Mouse (Mus musculus) G1E (cell line): ENCODE results near the gene Cd300e. TPM values are rescaled to one million over a fixed set of nuclear protein-coding genes. Genes with fewer than 3 reads are reported as not detected.
"Not testable (repeated sequence)": the region's sequence is repeated elsewhere in the genome, so short reads cannot be mapped to it uniquely, and the experiment has no call there.

ENCODE experiments used
- ATAC-seq: 2 replicates; pipeline ENCODE4 v1.8.0; 2016; ENCODE audit warnings: mild to moderate bottlenecking; ENCODE audit not compliant: insufficient number of reproducible peaks, poor library complexity, low FRiP score, severe bottlenecking; ENCODE audit errors: extremely low read depth
- DNase-seq: peaks from one replicate; pipeline ENCODE4 v3.0.0; 2012; ENCODE audit warnings: low spot score
- H3K27me3 ChIP-seq: 2 replicates; pipeline ENCODE4 v1.6.1; 2012; ENCODE audit warnings: mild to moderate bottlenecking, low read length, inconsistent platforms; ENCODE audit not compliant: insufficient read depth
- H3K36me3 ChIP-seq: replicated peaks from 2 replicates; pipeline ENCODE3; 2012; ENCODE audit warnings: mild to moderate bottlenecking, inconsistent platforms
- H3K4me1 ChIP-seq: 2 replicates; pipeline ENCODE4 v1.6.1; 2012; ENCODE audit warnings: low read depth, low read length, inconsistent platforms, mixed read lengths; ENCODE audit not compliant: insufficient read depth
- H3K4me3 ChIP-seq: 2 replicates; pipeline ENCODE4 v1.5.1; 2012; ENCODE audit warnings: low read depth, mild to moderate bottlenecking, inconsistent platforms, low read length, moderate library complexity, mixed read lengths
- H3K9me3 ChIP-seq: replicated peaks from 2 replicates; pipeline ENCODE4 v1.6.1; 2012; ENCODE audit warnings: inconsistent platforms
- CTCF ChIP-seq: IDR thresholded peaks from 2 replicates; pipeline ENCODE4 v1.5.1; 2012; ENCODE audit warnings: low read depth, low read length, inconsistent platforms, mixed read lengths
- GATA1 ChIP-seq: IDR thresholded peaks from 2 replicates; pipeline ENCODE4 v1.6.1; 2012; ENCODE audit warnings: borderline replicate concordance, low read length, inconsistent platforms, mixed read lengths
- GATA2 ChIP-seq: IDR thresholded peaks from 2 replicates; pipeline ENCODE4 v1.6.1; 2012; ENCODE audit warnings: low read depth, low read length, inconsistent platforms, borderline replicate concordance
- POLR2AphosphoS5 ChIP-seq: IDR thresholded peaks from 2 replicates; pipeline ENCODE4 v1.6.1; 2012; ENCODE audit warnings: low read depth, low read length, inconsistent platforms; ENCODE audit not compliant: insufficient replicate concordance
- TAL1 ChIP-seq: conservative IDR thresholded peaks from 2 replicates; pipeline ENCODE4 v1.6.1; 2012; ENCODE audit warnings: low read depth, low read length, inconsistent platforms, mixed read lengths
- polyA plus RNA-seq: library from polyadenylated mRNA; stranded (reverse); fragments of >175 nt; gene quantifications from 2 replicates; pipeline ENCODE4 v1.2.3, GENCODE M21; 2012
- total RNA-seq, 2 experiments: library from RNA; stranded (forward) in 1 of 2; stranded (reverse) in 1 of 2; fragments of 200-1000 nt in 1 of 2; fragments of >200 nt in 1 of 2; fragmentation: Nextera tagmentation in 1 of 2; gene quantifications; 2 replicates each; pipeline ENCODE4 v1.2.3; 2014 to 2017

Cd300e gene
- total and polyA plus RNA-seq, 3 experiments: not detected

DNA sequence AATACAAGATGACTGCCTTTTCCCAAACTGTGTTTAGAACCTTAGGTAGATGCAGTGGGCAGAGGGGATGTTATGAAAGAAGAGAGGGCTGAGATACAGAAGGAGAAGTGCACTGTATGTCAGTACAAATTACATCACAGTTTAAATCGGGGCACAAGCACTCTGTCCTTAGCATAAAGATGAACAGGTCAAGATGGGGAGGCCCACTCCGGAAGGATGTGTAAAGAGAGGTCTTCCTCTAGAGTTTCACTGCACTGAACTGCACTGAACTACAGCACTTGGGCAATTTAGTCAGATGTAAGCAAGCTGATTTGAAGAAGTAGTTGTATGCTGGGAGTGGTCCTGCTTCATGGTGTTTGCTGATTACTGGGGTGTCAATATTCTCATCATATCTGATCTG, 2.2 kb downstream of the Cd300e start:
- Histone ChIP-seq H3K27me3 (no peaks in the 10 kb centered on the region), H3K36me3 (no peaks in the 10 kb centered on the region), H3K4me3 (no peak overlapping the region), H3K9me3 (no peaks in the 10 kb centered on the region), H3K4me1 (no peaks in the 10 kb centered on the region)
- no peak for ATAC-seq
- DNase-seq: no peak
- TF ChIP-seq CTCF: no peak
- no peak for TF ChIP-seq POLR2AphosphoS5
- no peak for TF ChIP-seq GATA1
- TF ChIP-seq TAL1: no peak
- TF ChIP-seq GATA2: no peak

DNA sequence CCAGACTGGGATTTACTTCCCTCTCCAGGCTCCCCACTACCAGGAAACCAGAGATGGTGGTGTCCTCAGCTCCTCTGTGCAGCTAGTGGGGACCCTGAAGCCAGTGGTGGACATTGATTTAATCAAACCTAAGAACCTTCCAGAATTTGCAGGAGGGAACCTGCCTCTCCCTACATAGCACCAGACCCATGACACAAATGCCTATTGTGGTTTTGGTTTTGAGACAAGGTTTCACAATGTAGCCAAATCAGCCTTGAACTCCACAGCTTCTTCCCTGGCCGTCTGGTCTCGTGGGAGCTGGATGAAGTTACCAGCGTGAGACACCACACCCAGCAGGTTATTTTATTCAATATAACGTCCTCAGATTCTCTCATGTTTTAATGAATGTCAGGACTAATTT, 3.3 kb downstream of the Cd300e start:
- H3K36me3 ChIP-seq: no peaks in the 10 kb centered on the region
- DNase-seq: no peak
- H3K4me3 ChIP-seq: no peak overlapping the region
- no peak for ATAC-seq
- TF ChIP-seq CTCF (no peak), TAL1 (no peak), GATA2 (no peak), GATA1 (no peak), POLR2AphosphoS5 (no peak)
- H3K27me3 ChIP-seq: no peaks in the 10 kb centered on the region
- H3K4me1 ChIP-seq: no peaks in the 10 kb centered on the region
- peaks cover 5% of the 10 kb centered on the region; the same call in 1 of the 2 replicates for H3K9me3 ChIP-seq

DNA sequence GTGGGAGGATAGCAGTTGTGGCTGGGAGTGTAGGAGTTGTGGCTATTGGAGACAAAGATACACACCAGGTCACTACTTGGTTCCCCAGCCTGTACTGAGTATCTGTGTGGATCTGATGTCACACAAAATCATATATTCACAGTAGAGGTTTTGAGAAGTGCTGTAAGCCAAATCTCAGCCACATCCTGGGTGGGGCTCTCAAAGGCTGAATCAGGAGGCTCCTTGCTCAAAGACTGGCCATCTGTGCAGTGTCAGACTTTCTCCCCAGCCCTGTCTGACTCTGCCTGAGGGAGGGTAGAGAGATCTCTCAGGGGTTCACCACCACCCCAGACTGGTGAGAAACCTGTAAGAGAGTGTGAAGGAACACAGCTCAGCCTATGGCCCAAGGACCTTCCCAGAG, 7.4 kb downstream of the Cd300e start:
- Histone ChIP-seq H3K9me3 (peaks cover 8% of the 10 kb centered on the region; the same call in 1 of the 2 replicates), H3K27me3 (no peaks in the 10 kb centered on the region), H3K4me3 (no peak overlapping the region), H3K36me3 (no peaks in the 10 kb centered on the region), H3K4me1 (no peaks in the 10 kb centered on the region)
- TF ChIP-seq TAL1 (no peak), CTCF (no peak), POLR2AphosphoS5 (no peak), GATA2 (no peak), GATA1 (no peak)
- no peak for DNase-seq
- ATAC-seq: no peak

DNA sequence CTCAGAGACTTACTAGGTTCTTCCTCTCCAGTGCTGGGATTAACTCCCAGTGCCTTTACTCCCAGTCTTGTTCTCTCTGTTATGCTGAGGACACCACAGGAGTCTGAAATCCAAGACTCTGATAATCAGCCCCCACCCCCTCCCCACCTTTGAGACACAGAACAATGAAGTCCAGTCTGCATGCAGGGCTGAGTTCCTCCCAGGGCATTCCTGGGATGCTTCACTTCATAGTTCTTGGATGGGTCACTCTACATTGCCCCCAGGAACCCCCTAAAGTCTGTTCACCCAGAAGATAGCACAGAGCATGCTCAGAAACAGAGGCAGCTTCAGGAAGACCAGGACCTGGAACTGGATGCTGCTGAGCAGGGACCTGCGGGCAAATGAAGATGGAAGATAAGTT, 9.0 kb downstream of the Cd300e start:
- TF ChIP-seq CTCF (no peak), GATA1 (no peak), POLR2AphosphoS5 (no peak), GATA2 (no peak), TAL1 (no peak)
- Histone ChIP-seq H3K36me3 (no peaks in the 10 kb centered on the region), H3K9me3 (peaks cover 13% of the 10 kb centered on the region; the same call in 1 of the 2 replicates), H3K4me3 (no peak overlapping the region), H3K27me3 (no peaks in the 10 kb centered on the region), H3K4me1 (no peaks in the 10 kb centered on the region)
- no peak for ATAC-seq
- DNase-seq: no peak

DNA sequence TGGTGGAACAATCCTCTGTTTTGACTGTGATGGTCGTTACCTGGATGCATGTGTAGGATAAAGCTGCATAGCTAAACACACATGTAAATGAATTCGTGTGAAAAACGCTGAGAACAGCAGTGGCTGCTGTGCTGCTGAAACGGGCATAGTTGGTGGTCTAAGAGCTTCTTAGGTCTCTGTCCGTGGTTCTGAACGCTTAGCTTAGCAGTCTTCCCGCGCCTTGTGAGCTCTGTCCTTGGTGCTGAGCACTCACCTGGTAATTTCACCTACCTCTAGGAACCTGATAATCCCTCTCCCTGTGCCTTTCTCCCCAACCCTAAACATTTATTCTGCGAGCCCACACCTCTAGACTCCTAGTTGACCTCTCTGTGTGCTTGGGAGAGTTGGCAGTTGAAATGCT, 9.8 kb downstream of the Cd300e start:
- H3K27me3 ChIP-seq: no peaks in the 10 kb centered on the region
- H3K4me1 ChIP-seq: no peaks in the 10 kb centered on the region
- TF ChIP-seq GATA2: no peak
- no peak for TF ChIP-seq POLR2AphosphoS5
- no peak for TF ChIP-seq GATA1
- no peak for TF ChIP-seq TAL1
- TF ChIP-seq CTCF: no peak
- no peak for ATAC-seq
- H3K4me3 ChIP-seq: no peak overlapping the region
- H3K9me3 ChIP-seq: peaks cover 15% of the 10 kb centered on the region; the same call in 1 of the 2 replicates
- DNase-seq: no peak
- no peaks in the 10 kb centered on the region for H3K36me3 ChIP-seq

DNA sequence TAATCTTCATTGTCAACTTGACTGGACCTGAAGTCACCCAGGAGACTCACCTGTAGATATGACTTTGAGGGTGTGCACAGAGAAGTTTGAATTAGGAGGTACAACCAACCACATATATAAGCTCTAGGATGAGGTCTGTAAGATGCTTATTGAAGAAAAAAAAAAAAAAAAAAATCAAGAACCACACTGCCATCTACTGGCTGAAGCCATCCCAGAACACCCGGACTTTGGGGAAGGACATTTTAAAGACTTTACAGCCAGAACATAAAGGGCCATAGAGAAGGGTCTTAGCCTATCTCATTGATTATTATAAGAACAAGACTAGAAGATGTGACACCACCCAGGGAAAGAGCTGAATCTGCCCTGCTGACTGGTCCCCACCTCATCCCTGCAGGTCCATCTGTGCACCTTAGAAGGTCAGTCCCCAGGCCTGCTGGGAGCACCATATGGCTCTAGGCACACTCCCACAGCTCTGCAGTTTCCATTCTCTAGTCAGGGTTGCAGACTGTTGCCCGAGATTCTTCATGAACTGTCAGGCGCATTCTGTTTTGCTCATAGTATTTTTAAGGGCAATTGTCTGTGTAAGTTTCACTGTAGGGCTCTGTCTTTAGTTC, 12.6 kb downstream of the Cd300e start:
- TF ChIP-seq GATA2 (no peak), TAL1 (no peak), POLR2AphosphoS5 (no peak)
- no peaks in the 10 kb centered on the region for H3K4me1 ChIP-seq
- no peak for DNase-seq
- no peaks in the 10 kb centered on the region for H3K36me3 ChIP-seq
- no peaks in the 10 kb centered on the region for H3K27me3 ChIP-seq
- no peak for ATAC-seq
- peaks cover 18% of the 10 kb centered on the region for H3K9me3 ChIP-seq
- H3K4me3 ChIP-seq: no peak overlapping the region

DNA sequence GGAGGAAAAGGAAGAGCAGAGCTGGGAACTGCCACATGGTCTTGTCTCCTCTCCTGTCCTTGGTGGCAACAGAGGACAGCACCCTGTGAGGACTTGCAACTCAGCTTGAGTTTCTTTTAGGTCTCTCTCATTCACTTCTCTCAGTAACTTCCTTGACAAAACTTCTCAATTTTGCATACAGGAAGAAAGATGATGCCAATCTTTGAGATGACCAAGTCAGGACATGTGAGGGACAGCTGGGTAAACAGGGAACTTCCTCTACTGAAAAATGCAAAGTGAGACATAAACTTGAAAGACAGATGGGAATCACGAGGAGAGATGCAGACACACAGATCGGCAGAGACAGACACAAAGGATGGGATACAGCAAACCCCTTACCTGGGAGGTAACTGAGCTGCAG, 13.7 kb downstream of the Cd300e start, which contains the start of gene Cd300ld3:
Cd300ld3 (minus strand) TSS at position 151 of the 400 bp plus-strand sequence.
- DNase-seq (no peak), ATAC-seq (no peak)
- Histone ChIP-seq H3K9me3 (peaks cover 14% of the 10 kb centered on the region), H3K27me3 (no peaks in the 10 kb centered on the region), H3K4me3 (no peak within 1 kb of the TSS), H3K4me1 (no peaks in the 10 kb centered on the region), H3K36me3 (no peaks in the 10 kb centered on the region)
- TF ChIP-seq GATA2 (no peak), GATA1 (no peak), TAL1 (no peak), POLR2AphosphoS5 (no peak), CTCF (no peak)

DNA sequence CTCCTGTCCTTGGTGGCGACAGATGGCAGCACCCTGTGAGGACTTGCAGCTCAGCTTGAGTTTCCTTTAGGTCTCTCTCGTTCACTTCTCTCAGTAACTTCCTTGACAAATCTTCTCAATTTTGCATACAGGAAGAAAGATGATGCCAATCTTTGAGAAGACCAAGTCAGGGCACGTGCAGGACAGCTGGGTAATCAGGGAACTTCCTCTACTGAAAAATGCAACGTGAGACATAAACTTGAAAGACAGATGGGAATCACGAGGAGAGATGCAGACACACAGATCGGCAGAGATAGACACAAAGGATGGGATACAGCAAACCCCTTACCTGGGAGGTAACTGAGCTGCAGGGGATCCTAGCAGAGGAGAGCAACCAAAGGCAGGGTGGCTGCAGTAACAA, 24.3 kb downstream of the Cd300e start, which contains the start of gene Cd300ld5:
Cd300ld5 (minus strand) TSS at position 101 of the 400 bp plus-strand sequence.
- not testable (repeated sequence) for H3K27me3 ChIP-seq, H3K4me1 ChIP-seq, ATAC-seq, H3K9me3 ChIP-seq, DNase-seq, H3K4me3 ChIP-seq, H3K36me3 ChIP-seq

DNA sequence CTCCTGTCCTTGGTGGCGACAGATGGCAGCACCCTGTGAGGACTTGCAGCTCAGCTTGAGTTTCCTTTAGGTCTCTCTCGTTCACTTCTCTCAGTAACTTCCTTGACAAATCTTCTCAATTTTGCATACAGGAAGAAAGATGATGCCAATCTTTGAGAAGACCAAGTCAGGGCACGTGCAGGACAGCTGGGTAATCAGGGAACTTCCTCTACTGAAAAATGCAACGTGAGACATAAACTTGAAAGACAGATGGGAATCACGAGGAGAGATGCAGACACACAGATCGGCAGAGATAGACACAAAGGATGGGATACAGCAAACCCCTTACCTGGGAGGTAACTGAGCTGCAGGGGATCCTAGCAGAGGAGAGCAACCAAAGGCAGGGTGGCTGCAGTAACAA, 35.1 kb downstream of the Cd300e start, which contains the start of gene Cd300ld4:
Cd300ld4 (minus strand) TSS at position 101 of the 400 bp plus-strand sequence.
- not testable (repeated sequence) for DNase-seq, H3K4me1 ChIP-seq, H3K27me3 ChIP-seq, H3K9me3 ChIP-seq, ATAC-seq, H3K36me3 ChIP-seq, H3K4me3 ChIP-seq
